Mouse (Mus musculus) kidney, postnatal 14 days (tissue): ENCODE results near the gene Tmf1.

Experiments used
- DNase-seq: peaks from one replicate; pipeline ENCODE4 v3.0.0; 2022; ENCODE audit warnings: mixed read lengths

The Tmf1 gene

GRCm38 (mm10) chr6:97202477-97202876 lies 23.6 kb upstream of the Tmf1 start:
- no peak for DNase-seq

DNA sequence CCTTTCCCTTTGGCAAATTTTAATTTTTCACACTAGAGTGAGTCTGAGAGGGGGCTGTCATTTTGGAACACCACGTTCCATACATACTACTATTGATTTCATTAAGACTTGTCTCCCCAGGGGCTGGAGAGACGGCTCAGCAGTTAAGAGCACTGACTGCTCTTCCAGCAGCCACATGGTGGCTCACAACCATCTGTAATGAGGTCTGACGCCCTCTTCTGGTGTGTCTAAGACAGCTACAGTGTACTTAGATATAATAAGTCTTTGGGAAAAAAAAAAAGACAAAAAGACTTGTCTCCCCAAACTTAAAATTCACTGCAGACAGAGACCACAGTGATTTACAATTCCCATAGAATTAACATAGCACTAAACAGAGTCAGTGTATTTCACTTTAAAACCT lies 21.5 kb upstream of the Tmf1 start:
- no peak for DNase-seq

- DNase-seq: no peak
These were observed 476 bp upstream of the Tmf1 start for GRCm38 (mm10) chr6:97179367-97179828.

- peak; percentile 70 for DNase-seq
These were observed 3.2 kb downstream of the Tmf1 start for GRCm38 (mm10) chr6:97175716-97176115.

- DNase-seq: no peak
These were observed 28.8 kb downstream of the Tmf1 start for GRCm38 (mm10) chr6:97150156-97150555.

- DNase-seq: no peak
These were observed 29.2 kb downstream of the Tmf1 start for GRCm38 (mm10) chr6:97149721-97150120.

DNA sequence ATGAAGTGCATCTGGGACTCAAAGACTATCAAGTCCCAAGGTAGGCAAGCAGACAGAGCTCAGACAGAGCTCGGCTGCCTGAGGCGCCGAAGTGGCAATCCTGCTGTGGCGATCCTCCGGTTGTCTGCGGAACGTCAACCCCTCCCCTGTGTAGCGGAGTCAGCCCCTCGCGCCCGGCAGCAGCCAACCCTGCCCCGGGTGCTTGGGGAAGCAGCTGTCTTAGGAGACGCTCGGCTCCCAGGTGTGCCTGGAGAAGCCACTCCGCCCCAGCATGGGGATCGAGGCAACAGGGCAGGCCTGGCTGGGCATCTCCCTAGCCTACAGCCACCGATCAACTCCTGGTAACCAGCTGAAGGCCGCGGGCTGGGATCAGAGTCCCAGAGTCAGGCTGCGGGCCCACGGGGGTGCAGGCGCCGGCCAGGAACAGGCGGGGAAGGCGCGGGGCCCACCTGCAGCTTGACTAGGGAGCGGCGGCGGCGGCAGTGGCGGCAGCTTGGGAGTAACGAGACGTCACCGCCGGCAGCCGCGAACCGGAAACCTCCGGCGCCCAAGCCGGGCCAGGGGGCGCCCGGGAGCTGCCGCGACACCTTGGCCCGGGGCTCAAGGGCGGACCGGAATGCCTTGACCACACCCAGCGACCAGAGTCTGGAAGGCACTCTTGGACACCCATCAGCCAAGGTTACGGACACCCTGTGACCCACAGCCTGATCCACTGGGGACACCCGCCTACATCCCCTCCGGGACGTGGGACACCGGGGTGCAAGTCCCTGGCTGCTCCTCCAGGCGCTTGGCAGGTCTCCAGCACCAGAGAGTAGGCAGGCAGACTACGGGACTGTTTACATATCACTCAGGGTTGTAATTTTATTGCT lies 30.3 kb downstream of the Tmf1 start, which contains the start of gene Eogt:
Gene Eogt (minus strand): TSS at position 800 of the 869 bp plus-strand sequence.
- DNase-seq: peak; percentile 92

DNA sequence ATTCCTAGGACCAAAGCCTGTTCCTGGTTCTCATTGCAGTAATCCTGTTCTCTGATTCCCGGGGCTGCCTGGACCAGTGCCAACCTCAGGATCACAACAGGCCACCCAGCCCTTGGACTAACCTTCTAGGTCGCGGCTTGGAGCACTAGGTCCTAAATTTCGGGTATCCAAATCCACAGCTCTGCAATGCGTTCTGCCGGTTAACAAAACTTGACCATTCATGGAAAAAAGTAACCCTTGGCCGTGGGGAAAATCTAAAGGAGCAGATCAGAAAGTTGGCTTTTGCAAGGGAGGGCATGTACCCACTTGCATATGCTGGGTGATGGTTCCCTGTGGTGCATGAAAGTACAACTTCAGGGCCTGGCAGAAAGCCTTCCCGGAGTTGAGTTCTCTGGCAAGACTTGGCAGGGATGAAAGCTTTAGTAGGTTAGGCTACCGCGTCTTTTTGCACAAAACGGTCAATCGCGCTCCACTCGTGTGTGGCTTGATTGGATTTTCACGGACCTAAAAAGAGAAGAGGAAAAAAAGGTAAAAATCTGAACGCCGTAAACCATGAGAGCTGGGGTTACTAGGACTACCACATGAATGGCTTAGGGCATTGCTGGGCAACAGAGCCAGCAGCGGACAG lies 31.1 kb downstream of the Tmf1 start:
- DNase-seq: peak; percentile 80

DNA sequence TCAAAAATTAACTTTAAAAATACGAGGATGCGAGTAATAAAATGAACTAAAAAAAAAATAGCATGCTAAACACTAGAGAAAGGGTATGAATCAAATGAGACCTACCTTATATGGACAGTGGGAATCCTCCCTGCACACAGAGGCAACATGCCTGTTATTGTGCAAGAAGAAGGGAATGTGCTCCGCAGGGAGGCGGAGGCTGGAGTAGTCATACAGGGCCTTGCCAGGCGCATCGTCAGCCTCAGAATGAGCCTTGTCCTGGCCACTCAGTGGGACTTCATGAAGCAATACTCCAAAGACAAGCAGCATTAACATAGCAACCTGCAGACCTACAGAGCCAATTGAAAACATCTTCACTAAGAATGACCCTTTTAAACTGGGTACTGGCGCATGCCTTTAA lies 33.8 kb downstream of the Tmf1 start:
- DNase-seq: no peak

- peak; percentile 86 for DNase-seq
These were observed 34.6 kb downstream of the Tmf1 start for GRCm38 (mm10) chr6:97144359-97144758.

- no peak for DNase-seq
These were observed 36.3 kb downstream of the Tmf1 start for GRCm38 (mm10) chr6:97142611-97143010.

GRCm38 (mm10) chr6:97141811-97142210 lies 37.1 kb downstream of the Tmf1 start:
- no peak for DNase-seq

DNA sequence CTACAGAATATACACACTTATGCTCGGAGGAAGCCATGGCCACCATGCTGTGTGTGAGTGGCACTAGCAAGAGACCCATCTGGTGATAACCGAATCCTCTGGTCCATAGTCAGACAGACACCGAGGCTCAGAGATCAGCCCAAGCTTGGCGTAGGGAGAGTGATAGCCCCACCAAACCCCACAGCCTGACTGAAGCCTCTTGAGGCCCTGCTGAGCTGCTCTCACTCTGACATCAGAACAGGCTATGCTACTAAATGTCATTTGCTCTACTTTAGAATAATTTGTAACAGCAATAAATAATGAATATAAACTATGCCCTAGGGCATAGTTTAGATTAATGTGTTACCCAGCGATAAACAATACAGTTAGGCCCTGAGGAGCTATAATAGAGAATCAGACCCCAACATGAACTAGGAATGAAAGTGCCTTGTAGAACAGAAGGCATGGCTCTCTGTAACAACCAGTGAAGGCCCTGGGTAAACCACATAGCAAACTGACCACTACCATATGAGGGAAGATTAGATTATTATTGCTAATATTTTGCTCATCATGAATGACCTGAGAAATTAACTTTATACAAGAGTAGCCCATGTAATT lies 46.1 kb downstream of the Tmf1 start:
- no peak for DNase-seq

DNA sequence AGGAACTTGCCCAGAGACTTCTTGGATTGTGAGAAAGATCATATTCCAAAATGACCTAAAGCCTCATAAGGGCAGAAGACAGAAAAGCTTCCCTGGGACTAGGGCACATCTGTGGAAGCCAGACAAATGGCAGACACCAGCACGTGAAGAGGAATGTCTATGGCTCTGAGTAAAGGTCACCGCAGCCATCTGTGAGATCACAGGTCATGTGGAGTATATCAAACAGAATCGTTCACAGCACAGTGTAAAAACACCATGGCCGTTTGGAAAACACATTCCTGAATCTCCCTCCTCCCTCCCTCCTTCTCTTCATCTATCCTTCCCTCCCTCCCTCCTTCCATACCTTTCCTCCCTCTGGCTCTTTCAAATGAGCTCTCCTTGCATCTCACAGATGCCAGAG lies 47.1 kb downstream of the Tmf1 start:
- no peak for DNase-seq

DNA sequence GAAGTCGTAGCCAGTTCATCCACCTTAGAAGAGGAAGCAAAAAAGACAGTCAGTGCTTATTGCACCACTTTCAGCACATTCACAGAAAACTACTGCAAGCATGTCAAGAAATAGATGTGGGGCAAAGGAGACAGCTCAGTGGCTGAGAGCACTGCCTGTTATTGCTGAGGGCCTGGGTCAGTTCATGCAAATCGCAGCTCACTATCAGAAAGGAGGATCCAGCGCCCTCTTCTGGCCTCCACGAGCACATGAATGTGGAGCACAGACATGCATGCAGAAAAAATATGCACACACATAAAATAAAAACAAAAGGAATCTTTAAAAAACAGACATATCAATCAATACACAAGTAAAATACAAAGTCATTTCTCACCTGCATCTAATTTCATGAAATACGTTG lies 47.9 kb downstream of the Tmf1 start:
- no peak for DNase-seq

- DNase-seq: peak; percentile 49
These were observed 54.4 kb downstream of the Tmf1 start for GRCm38 (mm10) chr6:97124336-97125010.

GRCm38 (mm10) chr6:97120922-97121321 lies 58.0 kb downstream of the Tmf1 start:
- no peak for DNase-seq

DNA sequence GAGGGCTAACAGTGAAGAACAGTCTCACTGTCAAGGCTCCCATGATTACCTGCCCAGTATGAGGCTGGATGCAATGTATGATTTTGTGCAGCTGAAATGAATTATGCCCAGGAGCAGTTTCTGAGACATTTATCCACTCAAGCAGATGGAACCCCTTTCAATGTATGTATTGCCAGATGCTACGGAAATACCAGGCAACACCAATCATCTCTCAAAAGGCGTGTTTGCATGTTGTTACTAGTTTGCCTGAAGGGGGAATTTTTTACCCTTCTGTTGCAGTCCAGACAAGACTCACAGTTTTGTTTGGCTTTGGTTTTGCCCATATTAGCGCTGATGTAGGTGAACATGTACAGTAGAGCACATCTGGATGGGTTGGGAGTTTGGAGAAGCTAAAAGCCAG lies 60.6 kb downstream of the Tmf1 start:
- DNase-seq: no peak

DNA sequence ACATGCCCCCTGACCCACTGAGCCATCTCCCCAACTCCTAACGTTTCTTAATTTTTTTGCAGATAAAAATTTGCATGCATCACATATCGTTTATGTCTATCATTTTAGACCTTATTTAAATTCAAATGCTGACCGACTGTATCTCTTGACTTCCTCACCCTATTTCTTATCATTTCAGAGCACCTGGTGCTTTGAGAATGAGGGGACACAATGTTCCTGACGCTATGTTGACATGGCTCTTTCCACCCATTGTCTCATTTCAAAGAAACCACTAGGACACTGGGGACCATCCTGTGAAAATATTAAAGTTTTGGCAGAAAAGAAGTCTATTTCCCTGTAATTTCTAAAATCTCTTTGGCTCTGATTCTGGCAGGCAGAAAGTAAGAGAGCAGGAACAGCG lies 62.0 kb downstream of the Tmf1 start:
- no peak for DNase-seq

DNA sequence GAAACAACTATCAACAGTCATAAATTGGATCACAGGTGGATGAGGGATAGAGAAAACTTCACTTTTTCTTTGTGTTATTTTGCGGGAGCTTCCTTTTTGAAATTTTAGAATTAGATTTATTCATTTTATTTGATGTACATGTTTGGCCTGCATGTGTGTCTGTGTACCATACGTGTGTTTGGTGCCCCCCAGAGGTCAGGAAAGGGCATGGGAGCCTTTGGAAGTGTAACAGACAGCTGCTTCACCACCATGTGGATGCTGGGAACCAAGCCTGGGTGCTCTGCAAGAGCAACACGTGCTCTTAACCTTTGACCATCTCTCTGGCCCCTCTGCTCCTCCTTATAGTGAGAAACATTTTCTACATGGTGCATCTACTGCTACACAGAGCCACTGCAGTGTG lies 64.1 kb downstream of the Tmf1 start:
- DNase-seq: no peak

DNA sequence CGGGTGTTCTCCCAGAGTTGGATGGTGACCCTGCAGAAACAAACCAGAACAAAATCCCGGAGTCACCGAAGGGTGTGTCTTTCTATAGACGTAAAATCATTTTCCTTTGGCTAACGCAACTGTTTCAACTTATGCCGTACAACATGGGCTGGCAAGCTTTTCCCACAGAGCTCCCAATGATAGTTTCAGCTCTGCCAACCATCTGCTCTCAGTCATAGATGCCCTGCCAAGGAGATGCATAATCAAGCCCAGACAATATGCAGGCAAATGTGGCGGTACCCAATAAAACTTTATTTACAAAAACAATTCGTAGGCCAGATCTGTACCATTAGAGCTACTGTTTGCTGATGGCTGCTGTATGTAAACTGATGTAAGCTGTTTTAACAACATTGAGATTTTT lies 66.7 kb downstream of the Tmf1 start:
- DNase-seq: no peak

- DNase-seq: peak; percentile 70
These were observed 72.1 kb downstream of the Tmf1 start for GRCm38 (mm10) chr6:97106777-97107176.

DNA sequence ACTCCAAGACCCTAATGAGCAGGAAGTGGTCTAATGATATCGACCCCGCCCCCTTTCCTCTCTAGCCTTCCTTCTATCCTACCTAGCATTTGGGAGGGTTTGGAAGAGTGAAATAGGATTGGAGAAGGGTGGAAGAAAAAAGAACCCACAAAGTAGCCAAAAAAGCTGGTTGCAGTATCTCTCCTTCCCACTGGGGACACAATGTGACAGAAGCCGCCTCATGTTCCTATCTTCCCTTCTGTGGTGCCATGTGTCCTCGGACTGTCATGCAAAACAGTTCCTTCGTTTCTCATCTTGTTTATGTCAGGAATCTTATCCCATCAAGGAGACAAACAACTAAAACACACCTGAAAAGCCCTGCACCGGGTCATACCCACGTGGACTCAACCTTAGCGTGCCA lies 72.8 kb downstream of the Tmf1 start:
- DNase-seq: no peak
